Mouse (Mus musculus) forebrain, embryonic 14.5 days (tissue): ENCODE measurements around the gene Gm29106. TPM values are rescaled to one million over a fixed set of nuclear protein-coding genes. Genes with fewer than 3 reads are reported as not detected.
"Not testable (repeated sequence)": the region's sequence is repeated elsewhere in the genome, so short reads cannot be mapped to it uniquely, and the experiment has no call there.

ENCODE experiments used
- ATAC-seq: fragments of 200-750 bp; cut with Nextera tagmentation; 2 replicates; pipeline ENCODE4 v1.8.0; 2017; ENCODE audit warnings: mild to moderate bottlenecking, moderate library complexity
- DNase-seq: peaks from one replicate; pipeline ENCODE4 v3.0.0-alpha.2; 2015; ENCODE audit warnings: low spot score
- H3K27ac ChIP-seq: fragments of 300-500 bp; sonication (generic); 2 replicates; pipeline ENCODE4 v1.5.1; 2014; ENCODE audit warnings: low read depth, mild to moderate bottlenecking, control low read depth, low read length, moderate library complexity
- H3K27me3 ChIP-seq: fragments of 300-500 bp; sonication (generic); replicated peaks from 2 replicates; pipeline ENCODE4 v1.6.1; 2014; ENCODE audit warnings: low read length, control low read depth, mixed read lengths; ENCODE audit not compliant: control insufficient read depth, insufficient read depth
- H3K36me3 ChIP-seq: fragments of 300-500 bp; sonication (generic); 2 replicates; pipeline ENCODE4 v1.6.1; 2014; ENCODE audit warnings: low read length, control low read depth; ENCODE audit not compliant: control insufficient read depth, insufficient read depth
- H3K4me1 ChIP-seq: fragments of 300-500 bp; sonication (generic); 2 replicates; pipeline ENCODE4 v1.6.1; 2014; ENCODE audit warnings: antibody characterized with exemption, low read length, control low read depth; ENCODE audit not compliant: control insufficient read depth, insufficient read depth
- H3K4me2 ChIP-seq: fragments of 300-500 bp; sonication (generic); 2 replicates; pipeline ENCODE4 v1.6.1; 2014; ENCODE audit warnings: mild to moderate bottlenecking, control low read depth, low read length
- H3K4me3 ChIP-seq: fragments of 300-500 bp; sonication (generic); 2 replicates; pipeline ENCODE4 v1.5.1; 2014; ENCODE audit warnings: low read depth, low read length, control low read depth
- H3K9ac ChIP-seq: fragments of 300-500 bp; sonication (generic); 2 replicates; pipeline ENCODE4 v1.6.1; 2014; ENCODE audit warnings: mild to moderate bottlenecking, low read length, control low read depth, moderate library complexity
- H3K9me3 ChIP-seq: fragments of 300-500 bp; sonication (generic); replicated peaks from 2 replicates; pipeline ENCODE4 v1.6.1; 2016; ENCODE audit warnings: low read length, control low read depth, mixed read lengths; ENCODE audit not compliant: control insufficient read depth
- WGBS: fragments of 180-500 bp; shearing (Covaris S2); extraction: QIAGEN DNeasy Blood & Tissue Kit; methylation state at CpG from one replicate; pipeline ENCODE4 v1.1.7; 2014; 5-methylcytosine and 5-hydroxymethylcytosine counted together
- polyA plus RNA-seq: library from polyadenylated mRNA; unstranded; fragments of >200 nt; fragmentation: Nextera tagmentation; extraction: Ambion mirVana; gene quantifications from 2 replicates; pipeline ENCODE4 v1.2.1, GENCODE M21; 2014

Gm29106 gene
- 0.29 and 0.37 TPM in 2 replicates for polyA plus RNA-seq

GRCm38 (mm10) chr1:118176242-118176641, at the start of gene Gm29106:
TSS of gene Gm29106 (plus strand) at chr1:118176542.
- not testable (repeated sequence) for H3K4me1 ChIP-seq, H3K27me3 ChIP-seq, H3K36me3 ChIP-seq, ATAC-seq, DNase-seq, H3K4me3 ChIP-seq, H3K4me2 ChIP-seq, H3K9ac ChIP-seq, H3K27ac ChIP-seq, H3K9me3 ChIP-seq
- 65% methylated on average over 2 of the region's 2 CpGs for WGBS

GRCm38 (mm10) chr1:118228540-118228939, 52.2 kb downstream of the Gm29106 start:
- peak; percentile 4 for DNase-seq
- Histone ChIP-seq H3K4me1 (no peaks in the 10 kb centered on the region), H3K9ac (no peak overlapping the region), H3K9me3 (no peaks in the 10 kb centered on the region), H3K27ac (no peak overlapping the region), H3K4me2 (no peak overlapping the region), H3K4me3 (no peak overlapping the region), H3K36me3 (no peaks in the 10 kb centered on the region), H3K27me3 (no peaks in the 10 kb centered on the region)
- ATAC-seq, result no peak
- WGBS, result 71% methylated on average over 1 of the region's 1 CpGs

GRCm38 (mm10) chr1:118236032-118236431, 59.7 kb downstream of the Gm29106 start:
- Histone ChIP-seq H3K9ac (no peak overlapping the region), H3K4me1 (no peaks in the 10 kb centered on the region), H3K27ac (no peak overlapping the region), H3K9me3 (no peaks in the 10 kb centered on the region), H3K36me3 (no peaks in the 10 kb centered on the region), H3K4me3 (no peak overlapping the region), H3K27me3 (no peaks in the 10 kb centered on the region), H3K4me2 (no peak overlapping the region)
- 66% methylated on average over 1 of the region's 1 CpGs for WGBS
- DNase-seq, result no peak
- ATAC-seq, result no peak

Other genes starting within 250 kb of the Gm29106 start
- gene Gm28168, start 248.5 kb upstream of the Gm29106 start, polyA plus RNA-seq, result not detected in 2 replicates
- gene Gm7145, start 210.6 kb upstream of the Gm29106 start, polyA plus RNA-seq, result not detected in 2 replicates
- 508 and 512 TPM in 2 replicates for gene Tsn, start 135.2 kb downstream of the Gm29106 start, polyA plus RNA-seq
- 89.7 and 91.1 TPM in 2 replicates for gene Nifk, start 145.3 kb downstream of the Gm29106 start, polyA plus RNA-seq
- gene Clasp1, start 212.5 kb downstream of the Gm29106 start, polyA plus RNA-seq, result 71.6 and 108 TPM in 2 replicates